Mouse (Mus musculus) MEL (cell line): Measurements from ENCODE around the gene Pfdn6. TPM values are rescaled to one million over a fixed set of nuclear protein-coding genes. Genes with fewer than 3 reads are reported as not detected.

Experiments
- DNase-seq: peaks from one replicate; pipeline ENCODE4 v3.0.0; 2011; ENCODE audit warnings: low read depth, low spot score
- H3K27ac ChIP-seq: 2 replicates; pipeline ENCODE4 v1.5.1; 2012; ENCODE audit warnings: low read depth, mild to moderate bottlenecking, control low read depth, low read length, moderate library complexity; ENCODE audit not compliant: control insufficient read depth
- H3K27me3 ChIP-seq, 2 experiments: fragments of 150-350 bp in 1 of 2; sonication (generic) in 1 of 2; 2 replicates each; pipeline ENCODE4 v1.6.1; 2012; ENCODE audit warnings: low read length in 2 of 2, mild to moderate bottlenecking in 2 of 2, improper control_type of control experiment in 1 of 2, moderate library complexity in 1 of 2; ENCODE audit not compliant: insufficient read depth in 2 of 2, control insufficient read depth in 1 of 2
- H3K36me3 ChIP-seq, 2 experiments: 2 replicates each; pipeline ENCODE4 v1.6.1; 2012 to 2014; ENCODE audit warnings: low read length in 2 of 2, improper control_type of control experiment in 1 of 2, inconsistent platforms in 1 of 2, mild to moderate bottlenecking in 1 of 2; ENCODE audit not compliant: insufficient read depth in 2 of 2, control insufficient read depth in 1 of 2
- H3K4me1 ChIP-seq, 2 experiments: fragments of 150-350 bp in 1 of 2; sonication (generic) in 1 of 2; 2 replicates each; pipeline ENCODE4 v1.6.1; 2012; ENCODE audit warnings: low read length in 2 of 2, improper control_type of control experiment in 1 of 2, mild to moderate bottlenecking in 1 of 2; ENCODE audit not compliant: insufficient read depth in 2 of 2, control insufficient read depth in 1 of 2
- H3K4me3 ChIP-seq, 2 experiments: fragments of 150-350 bp in 1 of 2; sonication (generic) in 1 of 2; 2 replicates each; pipeline ENCODE4 v1.5.1; 2012; ENCODE audit warnings: low read depth in 2 of 2, low read length in 2 of 2, mild to moderate bottlenecking in 2 of 2, moderate library complexity in 2 of 2, control low read depth in 1 of 2, improper control_type of control experiment in 1 of 2; ENCODE audit not compliant: control insufficient read depth in 1 of 2, insufficient read depth in 1 of 2
- H3K79me2 ChIP-seq: 2 replicates; pipeline ENCODE4 v1.6.1; 2012; ENCODE audit warnings: mild to moderate bottlenecking, low read length, moderate library complexity; ENCODE audit not compliant: control insufficient read depth, poor library complexity, insufficient read depth
- H3K9ac ChIP-seq: 2 replicates; pipeline ENCODE4 v1.6.1; 2012; ENCODE audit warnings: low read depth, mild to moderate bottlenecking, control low read depth, low read length, moderate library complexity; ENCODE audit not compliant: control insufficient read depth, poor library complexity, severe bottlenecking
- H3K9me3 ChIP-seq: fragments of 150-350 bp; sonication (generic); replicated peaks from 2 replicates; pipeline ENCODE4 v1.6.1; 2012; ENCODE audit warnings: mild to moderate bottlenecking, low read length, improper control_type of control experiment, moderate library complexity; ENCODE audit not compliant: insufficient read depth
- BHLHE40 ChIP-seq: IDR thresholded peaks from 2 replicates; pipeline ENCODE4 v1.6.1; 2012; ENCODE audit warnings: low read depth, mild to moderate bottlenecking, inconsistent platforms, low read length, improper control_type of control experiment, borderline replicate concordance
- CHD1 ChIP-seq: IDR thresholded peaks from 2 replicates; pipeline ENCODE4 v1.6.1; 2012; ENCODE audit warnings: low read depth, mild to moderate bottlenecking, inconsistent platforms, low read length, improper control_type of control experiment
- CHD2 ChIP-seq: IDR thresholded peaks from 2 replicates; pipeline ENCODE4 v1.6.1; 2011; ENCODE audit warnings: low read length, improper control_type of control experiment
- CTCF ChIP-seq, 3 experiments: IDR thresholded peaks in 2 of 3; conservative IDR thresholded peaks in 1 of 3; 2 replicates each; pipeline ENCODE4 v1.5.1; 2011 to 2012; ENCODE audit warnings: low read length in 3 of 3, low read depth in 2 of 3, mild to moderate bottlenecking in 2 of 3, improper control_type of control experiment in 1 of 3, inconsistent platforms in 1 of 3, mixed read lengths in 1 of 3, moderate library complexity in 1 of 3; ENCODE audit not compliant: control insufficient read depth in 1 of 3, insufficient read depth in 1 of 3, poor library complexity in 1 of 3, severe bottlenecking in 1 of 3
- E2F4 ChIP-seq: IDR thresholded peaks from 2 replicates; pipeline ENCODE4 v1.6.1; 2011; ENCODE audit warnings: low read depth, low read length, improper control_type of control experiment, borderline replicate concordance
- EP300 ChIP-seq, 2 experiments: IDR thresholded peaks; 2 replicates each; pipeline ENCODE4 v1.6.1; 2011; ENCODE audit warnings: improper control_type of control experiment in 2 of 2, low read length in 2 of 2, low read depth in 1 of 2, mild to moderate bottlenecking in 1 of 2
- GABPA ChIP-seq: IDR thresholded peaks from 2 replicates; pipeline ENCODE4 v1.6.1; 2012; ENCODE audit warnings: low read depth, mild to moderate bottlenecking, inconsistent platforms, low read length, improper control_type of control experiment, moderate library complexity
- GATA1 ChIP-seq: IDR thresholded peaks from 2 replicates; pipeline ENCODE4 v1.6.1; 2011; ENCODE audit warnings: low read depth, low read length, improper control_type of control experiment
- HCFC1 ChIP-seq: IDR thresholded peaks from 2 replicates; pipeline ENCODE4 v1.6.1; 2012; ENCODE audit warnings: low read depth, mild to moderate bottlenecking, inconsistent platforms, low read length, improper control_type of control experiment, moderate library complexity
- JUND ChIP-seq: IDR thresholded peaks from 2 replicates; pipeline ENCODE4 v1.6.1; 2011; ENCODE audit warnings: low read depth, mild to moderate bottlenecking, improper control_type of control experiment, low read length
- KAT2A ChIP-seq: conservative IDR thresholded peaks from 2 replicates; pipeline ENCODE4 v1.6.1; 2012; ENCODE audit warnings: low read depth, low read length, improper control_type of control experiment, inconsistent platforms
- MEF2A ChIP-seq: IDR thresholded peaks from 2 replicates; pipeline ENCODE4 v1.6.1; 2014; ENCODE audit warnings: low read depth, mild to moderate bottlenecking, inconsistent platforms, low read length, improper control_type of control experiment; ENCODE audit not compliant: poor library complexity, insufficient replicate concordance, severe bottlenecking; ENCODE audit errors: extremely low read depth
- MXI1 ChIP-seq: IDR thresholded peaks from 2 replicates; pipeline ENCODE4 v1.6.1; 2011; ENCODE audit warnings: mild to moderate bottlenecking, low read depth, low read length, improper control_type of control experiment
- MYC ChIP-seq: IDR thresholded peaks from 2 replicates; pipeline ENCODE4 v1.6.1; 2011; ENCODE audit warnings: low read depth, mild to moderate bottlenecking, low read length, improper control_type of control experiment, moderate library complexity
- POLR2A ChIP-seq, 2 experiments: IDR thresholded peaks; 2 replicates each; pipeline ENCODE4 v1.6.1; 2011 to 2012; ENCODE audit warnings: low read length in 2 of 2, mild to moderate bottlenecking in 2 of 2, control low read depth in 1 of 2, improper control_type of control experiment in 1 of 2, low read depth in 1 of 2, moderate library complexity in 1 of 2; ENCODE audit not compliant: control insufficient read depth in 1 of 2, insufficient read depth in 1 of 2, poor library complexity in 1 of 2
- POLR2AphosphoS2 ChIP-seq: IDR thresholded peaks from 2 replicates; pipeline ENCODE4 v1.6.1; 2011; ENCODE audit warnings: low read length, improper control_type of control experiment
- POLR2AphosphoS5 ChIP-seq: IDR thresholded peaks from 2 replicates; pipeline ENCODE4 v1.6.1; 2012; ENCODE audit warnings: low read depth, borderline replicate concordance, mild to moderate bottlenecking, inconsistent platforms, low read length, moderate library complexity, mixed read lengths
- RAD21 ChIP-seq: IDR thresholded peaks from 2 replicates; pipeline ENCODE4 v1.6.1; 2011; ENCODE audit warnings: mild to moderate bottlenecking, low read depth, low read length, improper control_type of control experiment
- TAL1 ChIP-seq: IDR thresholded peaks from 2 replicates; pipeline ENCODE4 v1.6.1; 2012; ENCODE audit warnings: mild to moderate bottlenecking, inconsistent platforms, low read length, moderate library complexity, mixed read lengths
- TBP ChIP-seq: IDR thresholded peaks from 2 replicates; pipeline ENCODE4 v1.8.0; 2011; ENCODE audit warnings: low read depth, low read length, improper control_type of control experiment
- TCF12 ChIP-seq: IDR thresholded peaks from 2 replicates; pipeline ENCODE4 v1.6.1; 2014; ENCODE audit warnings: low read depth, mild to moderate bottlenecking, inconsistent platforms, low read length, improper control_type of control experiment, moderate library complexity
- ZKSCAN1 ChIP-seq: IDR thresholded peaks from 2 replicates; pipeline ENCODE4 v1.6.1; 2012; ENCODE audit warnings: low read depth, mild to moderate bottlenecking, inconsistent platforms, low read length, improper control_type of control experiment, moderate library complexity
- ZMIZ1 ChIP-seq: IDR thresholded peaks from 2 replicates; pipeline ENCODE4 v1.6.1; 2012; ENCODE audit warnings: low read depth, mild to moderate bottlenecking, inconsistent platforms, low read length, improper control_type of control experiment, moderate library complexity
- polyA plus RNA-seq, 2 experiments: library from polyadenylated mRNA; stranded (reverse) in 1 of 2; unstranded in 1 of 2; fragments of >175 nt in 1 of 2; fragments of >200 nt in 1 of 2; gene quantifications; 2 replicates each; pipeline versions ENCODE4 v1.2.1 to v1.2.4; 2012; ENCODE audit warnings: low replicate concordance in 2 of 2, low read depth in 1 of 2; ENCODE audit not compliant: insufficient read length in 2 of 2, insufficient read depth in 1 of 2, missing spikeins in 1 of 2
- total RNA-seq: library from RNA; depleted of rRNA; stranded (reverse); fragments of 300-350 nt; gene quantifications from 2 replicates; pipeline ENCODE4 v1.2.3, GENCODE M21; 2012

The Pfdn6 gene
- total and polyA plus RNA-seq, 3 experiments = 222 to 239 TPM; not detected in 1

DNA sequence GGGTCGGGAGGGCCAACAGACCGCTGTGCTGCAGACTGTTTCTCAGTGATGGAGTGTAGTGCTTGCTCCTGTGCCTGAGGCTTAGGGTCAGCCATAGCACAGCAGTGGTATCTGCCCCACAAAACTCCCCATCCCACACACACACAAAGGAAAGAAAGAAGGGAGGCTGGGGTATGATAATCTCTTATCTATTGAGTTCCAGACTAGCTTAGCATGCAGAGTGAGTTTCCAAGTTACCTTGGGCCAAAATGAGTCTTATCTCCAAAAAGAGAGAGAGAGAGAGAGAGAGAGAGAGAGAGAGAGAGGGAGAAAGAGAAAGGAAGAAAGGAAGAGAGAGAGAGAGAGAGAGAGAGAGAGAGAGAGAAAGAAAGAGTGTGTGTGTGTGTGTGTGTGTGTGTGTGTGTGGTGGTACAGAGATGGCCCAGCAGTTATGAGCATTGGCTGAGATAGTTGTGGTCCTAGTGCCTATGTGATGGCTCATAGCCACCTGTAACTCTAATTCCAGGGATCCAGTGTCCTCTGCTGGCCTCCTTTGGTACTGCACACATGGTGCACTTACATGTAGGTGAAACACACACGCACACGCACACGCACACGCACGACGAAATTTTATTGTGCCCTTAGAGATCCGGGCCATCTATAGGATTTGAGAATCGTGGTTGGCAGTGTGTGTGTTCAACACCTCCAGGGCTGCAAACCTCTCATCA lies 15.4 kb downstream of the Pfdn6 start (continued):
- TF ChIP-seq HCFC1 = no peak
- no peak for TF ChIP-seq POLR2A (IDR thresholded peaks at IDR 0.05; ENCODE audit: control insufficient read depth in 1 of 2, insufficient read depth in 1 of 2, low read depth in 1 of 2, low read length in 2 of 2, poor library complexity in 1 of 2)
- no peak for TF ChIP-seq BHLHE40
- peak; percentile 46 for TF ChIP-seq TAL1
- 0 out of 2 replicates have a peak, but pooled peaks have one; percentile 28 for TF ChIP-seq TBP
- TF ChIP-seq KAT2A = no peak
- no peak for TF ChIP-seq GABPA
- TF ChIP-seq CHD2 = no peak
- no peak for TF ChIP-seq POLR2AphosphoS2
- peak; percentile 69 to 81 (median 76) for TF ChIP-seq CTCF (IDR thresholded peaks at IDR 0.05 in 2 of 3, conservative IDR thresholded peaks at IDR 0.05 in 1 of 3; ENCODE audit: control insufficient read depth in 1 of 3, insufficient read depth in 1 of 3, low read depth in 2 of 3, low read length in 3 of 3, poor library complexity in 1 of 3, severe bottlenecking in 1 of 3)
- no peak for TF ChIP-seq ZKSCAN1
- TF ChIP-seq EP300 (IDR thresholded peaks at IDR 0.05; ENCODE audit: low read depth in 1 of 2, low read length in 2 of 2) = peak; percentile 77 to 80
- TF ChIP-seq E2F4 = no peak
- TF ChIP-seq, all 39 proteins: peak for 16

DNA sequence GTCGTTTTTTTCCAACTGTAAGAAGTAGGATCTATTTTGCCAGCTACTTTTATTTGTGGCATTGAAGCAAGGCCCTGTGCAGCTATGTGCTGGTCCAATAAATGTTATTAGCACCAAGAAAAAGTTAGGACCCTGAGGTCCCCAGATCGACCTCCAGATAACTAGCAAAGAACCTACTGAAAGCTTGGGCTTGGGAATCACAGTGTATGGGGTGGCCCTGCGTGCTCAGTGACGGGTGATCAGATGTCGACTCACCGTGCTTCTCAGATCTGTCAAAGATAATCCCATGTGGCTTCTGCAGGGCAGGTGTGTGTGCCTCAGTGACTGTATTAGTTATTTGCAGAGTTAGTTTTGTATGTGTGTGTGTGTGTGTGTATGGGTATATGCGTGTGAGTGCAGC lies 18.8 kb downstream of the Pfdn6 start:
- peaks cover 0 to 8% of the 10 kb centered on the region in 2 experiments; a peak in 2 of 4 replicates for H3K36me3 ChIP-seq

More for the DNA sequence above, 18.8 kb downstream of the Pfdn6 start:
- H3K79me2 ChIP-seq = peaks cover 7% of the 10 kb centered on the region
- H3K4me3 ChIP-seq = no peak overlapping the region
- TF ChIP-seq GATA1 (no peak), ZMIZ1 (no peak), EP300 (IDR thresholded peaks at IDR 0.05; ENCODE audit: low read depth in 1 of 2, low read length in 2 of 2) (no peak), POLR2A (IDR thresholded peaks at IDR 0.05; ENCODE audit: control insufficient read depth in 1 of 2, insufficient read depth in 1 of 2, low read depth in 1 of 2, low read length in 2 of 2, poor library complexity in 1 of 2) (no peak), TAL1 (no peak), POLR2AphosphoS5 (no peak), TBP (no peak), CHD2 (no peak), POLR2AphosphoS2 (no peak), MEF2A (no peak), JUND (no peak), TCF12 (no peak), CHD1 (no peak), RAD21 (no peak), MXI1 (no peak), MYC (no peak)
- TF ChIP-seq, all 39 proteins: peak for 0
- H3K9ac ChIP-seq = no peak overlapping the region
- no peak overlapping the region for H3K27ac ChIP-seq
- no peaks in the 10 kb centered on the region for H3K27me3 ChIP-seq
- H3K4me1 ChIP-seq = peaks cover 2 to 27% of the 10 kb centered on the region in 2 experiments
- DNase-seq = no peak
- H3K9me3 ChIP-seq = no peaks in the 10 kb centered on the region
